Mouse (Mus musculus): ENCODE measurements around the gene Btbd9.

Btbd9 gene

GRCm38 (mm10) chr17:30439702-30440101 lies 136.6 kb downstream of the Btbd9 start:
- DNase-seq, result no peak

DNA sequence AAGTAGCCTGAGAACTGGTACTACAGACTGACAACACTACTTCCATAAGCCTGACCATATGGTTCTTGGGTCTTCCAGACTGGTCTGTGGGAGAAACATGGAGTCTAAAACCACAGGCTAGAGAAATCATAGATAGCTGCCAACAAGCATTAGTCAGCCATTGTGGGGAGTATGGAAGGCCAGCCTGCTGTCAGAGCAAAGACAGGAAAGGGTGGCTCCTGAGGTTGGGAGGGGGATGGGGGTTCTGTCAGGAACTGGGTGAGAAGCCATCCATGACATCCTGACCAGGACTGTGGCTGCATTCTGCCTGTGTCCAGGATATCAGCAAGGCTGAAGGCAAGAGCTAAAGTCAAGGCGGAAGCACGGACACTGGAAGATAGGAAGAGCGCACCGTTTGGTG lies 137.5 kb downstream of the Btbd9 start:
- no peak for DNase-seq

GRCm38 (mm10) chr17:30436021-30436461 lies 140.2 kb downstream of the Btbd9 start:
- no peak for DNase-seq

DNA sequence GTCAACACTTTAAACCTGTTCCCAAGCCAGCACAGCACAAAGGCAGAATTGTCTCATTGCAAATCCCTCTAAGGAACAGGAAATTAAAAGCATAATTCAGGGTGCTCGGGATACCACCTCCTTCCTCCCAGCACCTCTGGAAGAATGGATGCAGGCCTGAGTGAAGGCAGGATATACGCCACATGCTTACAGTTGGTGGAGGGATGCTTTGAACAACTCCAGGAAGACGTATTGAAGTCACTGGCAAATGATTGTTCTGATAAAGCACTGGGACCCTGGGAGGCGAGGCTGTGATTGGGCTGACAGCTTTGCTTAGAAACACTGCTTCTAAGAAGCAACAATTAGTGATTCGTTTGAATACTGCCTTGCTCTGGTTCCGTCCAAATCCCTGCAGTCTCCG lies 140.8 kb downstream of the Btbd9 start:
- DNase-seq, result no peak

- no peak for DNase-seq
Measured at GRCm38 (mm10) chr17:30432094-30432493, 144.2 kb downstream of the Btbd9 start.

- no peak for DNase-seq
Measured at GRCm38 (mm10) chr17:30430961-30431640, 145.2 kb downstream of the Btbd9 start.

- no peak for DNase-seq
Measured at GRCm38 (mm10) chr17:30428661-30429060, 147.6 kb downstream of the Btbd9 start.

DNA sequence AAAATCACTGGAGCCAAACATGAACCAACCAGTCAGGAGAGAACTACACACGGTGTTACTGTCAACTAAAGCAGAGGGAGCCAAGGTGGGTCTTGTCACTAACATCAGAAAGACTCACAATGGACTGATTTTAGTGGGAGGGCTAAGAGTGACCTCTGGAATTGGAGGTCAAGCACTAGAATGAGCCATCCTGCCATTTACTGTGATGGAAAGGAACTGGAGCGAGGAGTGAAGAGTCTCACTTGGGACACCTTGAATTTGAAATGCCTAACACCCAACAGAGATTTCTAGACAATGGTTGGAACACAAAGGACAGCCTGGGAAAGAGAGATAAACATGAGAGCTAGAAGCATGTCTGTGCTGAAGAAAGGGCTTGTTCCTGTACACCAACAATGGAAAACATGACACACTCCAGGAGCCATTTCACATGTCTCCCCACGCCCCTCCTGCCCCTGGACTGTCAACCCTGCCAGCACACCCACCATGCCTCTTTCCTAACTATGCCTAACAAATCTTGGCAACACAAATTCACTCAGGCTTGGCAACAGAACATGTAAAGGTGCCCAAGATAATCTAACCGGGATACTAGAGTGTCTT lies 152.9 kb downstream of the Btbd9 start:
- no peak for DNase-seq

- no peak for DNase-seq
Measured at GRCm38 (mm10) chr17:30422278-30422677, 154.0 kb downstream of the Btbd9 start.

DNA sequence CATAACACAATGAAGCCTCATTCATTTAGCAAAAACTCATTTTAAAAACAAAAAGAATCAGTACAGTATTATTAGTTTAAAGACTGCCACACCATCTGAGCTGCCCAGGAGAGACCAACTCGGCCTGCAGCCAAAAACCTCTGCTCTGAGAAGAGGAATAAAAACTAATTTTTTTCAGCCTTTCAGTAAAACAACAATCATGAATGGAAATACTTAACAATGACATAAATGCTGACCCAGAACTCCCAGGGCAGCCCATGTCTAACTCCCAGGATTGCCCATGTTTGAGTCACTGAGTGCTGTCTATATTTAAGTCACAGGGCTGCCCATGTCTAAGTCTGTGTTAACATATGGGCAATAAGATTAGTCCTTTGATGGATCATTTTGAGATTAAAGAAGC lies 155.0 kb downstream of the Btbd9 start:
- DNase-seq, result no peak

- no peak for DNase-seq
Measured at GRCm38 (mm10) chr17:30419494-30419893, 156.8 kb downstream of the Btbd9 start.

DNA sequence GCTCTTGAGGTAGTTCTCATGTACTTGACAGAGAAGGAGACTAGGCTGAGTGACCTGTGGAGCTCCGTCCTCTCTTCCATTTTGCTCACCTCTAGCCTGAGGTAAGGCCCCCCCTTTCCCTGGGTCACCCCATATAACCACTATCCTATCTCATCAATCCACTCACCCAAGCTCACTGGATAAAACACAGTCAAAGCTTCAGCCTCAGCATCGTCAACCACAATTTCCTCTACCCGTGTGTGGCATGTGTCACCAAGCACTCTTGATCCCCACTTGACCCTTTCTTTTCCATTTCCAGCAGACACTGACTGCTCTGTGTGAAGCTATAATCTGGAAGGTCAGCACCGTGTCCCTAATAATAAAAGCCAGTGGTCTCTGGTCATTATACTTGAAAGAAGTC lies 157.8 kb downstream of the Btbd9 start:
- no peak for DNase-seq

DNA sequence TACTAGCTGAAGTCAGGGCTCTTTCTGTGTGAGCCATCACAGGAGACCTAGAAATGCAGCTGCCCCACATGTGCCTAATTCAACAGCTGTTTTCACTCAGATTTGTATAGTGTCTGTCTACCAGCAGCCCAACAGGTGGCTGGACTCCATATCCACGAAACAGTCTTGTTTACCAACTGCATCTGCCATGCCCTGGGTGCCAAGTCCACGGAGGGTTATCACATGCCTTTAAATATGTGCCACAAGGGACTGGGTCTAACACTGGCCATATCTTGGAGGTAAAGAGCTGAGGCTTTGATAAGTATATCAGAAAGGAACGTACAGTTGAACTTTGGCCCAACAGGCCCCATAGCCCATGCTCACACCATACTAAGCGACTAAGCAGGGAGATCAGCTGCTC lies 159.2 kb downstream of the Btbd9 start:
- no peak for DNase-seq

GRCm38 (mm10) chr17:30415693-30416092 lies 160.6 kb downstream of the Btbd9 start:
- DNase-seq, result no peak

DNA sequence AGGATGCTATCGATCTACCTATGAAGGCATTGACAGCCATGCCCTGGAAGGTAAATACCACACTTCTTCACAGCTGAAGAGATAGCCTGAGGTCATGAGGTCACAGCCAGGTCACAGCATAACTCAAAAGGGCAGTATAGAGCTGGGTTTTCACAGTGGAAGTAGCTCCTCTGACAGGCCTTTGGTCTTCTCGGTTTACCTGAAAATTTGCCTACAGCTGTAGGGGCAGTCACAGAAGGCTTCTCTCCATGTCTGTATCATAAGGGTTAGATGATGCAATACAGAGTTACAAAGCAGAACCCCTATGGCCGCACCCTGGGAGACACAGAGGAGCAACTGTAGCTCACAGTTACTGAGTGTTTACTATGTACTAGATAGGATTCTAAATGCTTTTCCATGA lies 163.3 kb downstream of the Btbd9 start:
- no peak for DNase-seq

DNA sequence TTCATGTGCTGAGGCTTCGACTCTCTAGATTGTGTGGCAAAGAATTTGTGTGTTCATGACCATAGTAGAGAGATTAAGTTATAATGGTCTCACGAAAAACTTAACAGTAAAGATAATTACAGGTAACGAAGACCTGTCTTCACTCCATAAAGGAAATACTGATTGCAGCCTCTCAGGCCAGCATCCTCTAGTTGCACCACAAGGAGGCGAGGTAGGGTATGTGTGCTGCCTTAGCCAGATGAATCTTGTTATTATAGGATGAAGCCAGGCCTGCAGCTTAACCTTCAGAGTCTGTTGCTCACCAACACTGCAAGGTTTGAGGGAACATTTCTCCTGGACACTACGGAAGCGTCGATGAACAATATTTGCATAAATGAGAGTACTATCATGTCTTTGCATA lies 170.3 kb downstream of the Btbd9 start:
- no peak for DNase-seq

- no peak for DNase-seq
Measured at GRCm38 (mm10) chr17:30402871-30403270, 173.4 kb downstream of the Btbd9 start.

DNA sequence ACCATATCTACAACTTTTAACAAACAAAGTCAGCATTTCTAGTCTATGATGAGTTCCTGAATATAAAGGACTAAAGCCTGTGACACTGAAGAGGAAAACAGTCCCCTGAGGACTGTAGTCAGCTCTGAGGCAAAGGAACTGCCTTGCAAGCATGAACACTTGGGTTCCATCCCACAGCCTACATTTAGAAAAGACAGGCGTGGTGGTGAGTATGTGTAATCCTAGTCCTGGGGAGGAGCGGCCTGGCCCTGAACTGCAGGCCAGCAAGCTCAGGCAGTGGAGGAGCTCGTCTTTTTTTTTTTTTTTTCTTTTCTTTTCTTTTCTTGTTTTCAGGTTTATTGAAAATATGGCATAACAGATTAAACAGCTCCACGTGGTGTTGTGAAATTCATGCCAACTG lies 181.0 kb downstream of the Btbd9 start:
- no peak for DNase-seq

DNA sequence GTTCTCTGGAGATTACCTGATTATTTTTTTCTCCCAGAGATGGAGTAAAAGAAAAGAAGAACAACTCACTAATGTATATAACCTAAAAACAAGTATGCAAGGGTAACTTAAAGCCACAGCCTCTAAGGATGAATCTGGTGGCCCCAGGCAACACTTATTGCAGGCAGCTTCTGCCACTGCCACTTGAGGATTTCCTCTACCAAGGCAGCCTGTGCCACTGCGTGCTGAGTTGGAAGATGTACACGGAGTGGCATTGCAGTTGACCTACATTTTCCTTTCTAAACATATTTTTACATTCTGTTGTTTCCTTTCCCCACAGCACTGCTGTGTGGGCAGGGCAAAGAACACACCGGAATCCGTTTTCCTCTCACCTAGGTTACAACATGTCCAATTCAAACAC lies 184.3 kb downstream of the Btbd9 start:
- DNase-seq, result no peak

- no peak for DNase-seq
Measured at GRCm38 (mm10) chr17:30391220-30391619, 185.1 kb downstream of the Btbd9 start.

DNA sequence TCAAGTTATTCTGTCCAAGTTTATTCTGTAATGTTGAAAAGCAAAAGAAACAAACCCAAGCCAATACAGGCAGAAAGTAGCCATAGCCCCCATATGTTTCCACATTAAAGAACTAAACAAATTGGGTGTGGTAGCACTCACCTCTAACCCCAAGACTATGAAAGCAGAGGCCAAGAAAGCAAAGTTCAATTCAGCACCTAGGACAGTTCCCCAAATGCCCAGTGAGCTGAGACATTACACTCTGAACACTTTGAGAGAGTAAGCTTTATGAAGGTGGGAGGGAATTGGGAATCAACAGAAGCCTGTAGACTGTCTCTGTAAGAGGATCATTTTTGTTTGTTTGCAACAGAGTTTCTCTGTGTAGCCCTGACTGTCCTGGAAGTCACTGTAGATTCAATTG lies 186.6 kb downstream of the Btbd9 start:
- no peak for DNase-seq

DNA sequence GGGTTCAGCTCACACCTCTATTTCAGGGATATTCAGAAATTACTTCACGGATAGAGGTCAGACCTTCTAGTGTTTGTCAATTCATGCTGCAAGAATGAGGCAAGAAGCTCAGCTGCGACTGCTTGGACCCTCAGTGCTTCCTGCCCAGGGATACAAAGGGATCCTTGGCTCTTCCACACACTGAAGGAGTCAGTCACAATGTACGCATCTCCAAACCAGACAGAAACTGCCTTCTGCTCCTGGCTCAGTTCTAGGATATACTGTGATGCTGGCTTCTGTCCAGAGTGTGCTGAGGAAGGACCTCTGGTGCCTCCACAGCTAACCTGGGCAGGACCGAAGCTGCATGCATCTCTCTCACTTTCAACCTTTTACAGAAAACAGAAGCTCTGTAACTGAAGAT lies 187.5 kb downstream of the Btbd9 start:
- DNase-seq, result peak; percentile 21

DNA sequence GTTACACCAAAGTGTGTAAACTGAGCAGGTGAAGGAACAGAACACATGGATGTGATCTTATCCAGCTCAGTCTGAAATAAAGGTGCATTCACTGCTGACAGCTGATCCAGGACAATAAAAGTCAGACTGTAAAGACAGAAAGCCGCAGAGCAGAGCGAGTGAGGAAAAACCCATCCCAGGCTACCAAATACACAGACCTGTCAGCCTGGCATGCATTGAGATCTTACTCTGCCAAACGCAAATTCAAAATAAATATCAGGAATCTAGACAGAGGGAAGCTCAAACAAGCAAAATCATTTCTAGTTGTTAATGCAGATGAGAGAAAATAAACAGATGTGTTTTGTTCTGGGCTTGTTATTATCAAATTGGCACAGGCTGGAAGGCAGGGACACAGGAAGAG lies 187.9 kb downstream of the Btbd9 start:
- no peak for DNase-seq

DNA sequence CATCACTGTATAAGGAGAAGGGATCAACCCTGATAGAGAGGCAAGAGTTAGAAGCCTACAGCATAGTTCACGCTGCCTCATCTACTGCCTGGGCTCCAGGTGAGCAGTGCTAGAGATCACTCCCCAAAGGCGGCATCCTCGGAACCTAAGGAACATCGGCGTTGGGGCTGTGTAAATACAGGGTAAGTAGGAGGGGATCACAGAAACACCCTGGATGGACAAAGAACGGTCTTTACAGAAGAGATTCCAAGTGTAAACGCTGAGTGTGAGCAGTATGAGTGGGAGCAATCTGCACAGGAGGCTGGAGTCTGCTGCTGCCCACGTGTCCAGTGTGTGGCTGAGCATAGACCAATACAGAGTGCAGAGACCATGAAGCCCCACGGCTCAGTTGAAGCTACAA lies 190.0 kb downstream of the Btbd9 start:
- no peak for DNase-seq

GRCm38 (mm10) chr17:30383649-30384048 lies 192.6 kb downstream of the Btbd9 start:
- no peak for DNase-seq
